Mouse (Mus musculus) midbrain, embryonic 12.5 days (tissue): ENCODE data around the gene Gm16253. TPM values are rescaled to one million over a fixed set of nuclear protein-coding genes. Genes with fewer than 3 reads are reported as not detected.

Source experiments
- ATAC-seq: fragments of 200-750 bp; cut with Nextera tagmentation; 2 replicates; pipeline ENCODE4 v1.8.0; 2017; ENCODE audit warnings: low read depth, moderate TSS enrichment, moderate library complexity; ENCODE audit not compliant: low FRiP score
- H3K27ac ChIP-seq: fragments of 300-500 bp; sonication (generic); replicated peaks from 2 replicates; pipeline ENCODE4 v1.5.1; 2016; ENCODE audit warnings: mild to moderate bottlenecking
- H3K27me3 ChIP-seq: fragments of 300-500 bp; sonication (generic); 2 replicates; pipeline ENCODE4 v1.6.1; 2016; ENCODE audit warnings: mild to moderate bottlenecking
- H3K36me3 ChIP-seq: fragments of 300-500 bp; sonication (generic); 2 replicates; pipeline ENCODE4 v1.6.1; 2016
- H3K4me1 ChIP-seq: fragments of 300-500 bp; sonication (generic); 2 replicates; pipeline ENCODE4 v1.6.1; 2016
- H3K4me2 ChIP-seq: fragments of 300-500 bp; sonication (generic); replicated peaks from 2 replicates; pipeline ENCODE4 v1.6.1; 2016; ENCODE audit warnings: mild to moderate bottlenecking, moderate library complexity
- H3K4me3 ChIP-seq: fragments of 300-500 bp; sonication (generic); 2 replicates; pipeline ENCODE4 v1.5.1; 2016; ENCODE audit warnings: mild to moderate bottlenecking
- H3K9ac ChIP-seq: fragments of 300-500 bp; sonication (generic); replicated peaks from 2 replicates; pipeline ENCODE4 v1.6.1; 2016; ENCODE audit warnings: mild to moderate bottlenecking, moderate library complexity
- H3K9me3 ChIP-seq: fragments of 300-500 bp; sonication (generic); 2 replicates; pipeline ENCODE4 v1.6.1; 2016; ENCODE audit warnings: mild to moderate bottlenecking
- whole genome bisulfite sequencing: fragments of 180-500 bp; shearing (Covaris S2); methylation state at CpG from one replicate; pipeline ENCODE4 v1.1.7; 2016; 5-methylcytosine and 5-hydroxymethylcytosine counted together
- polyA plus RNA-seq: library from polyadenylated mRNA; unstranded; fragments of >200 nt; fragmentation: Nextera tagmentation; extraction: Ambion mirVana; gene quantifications from 2 replicates; pipeline ENCODE4 v1.2.1, GENCODE M21; 2016

The Gm16253 gene
- polyA plus RNA-seq, 1 experiment from 2014 or later: 2.0 TPM

- Histone ChIP-seq H3K9me3 (no peaks in the 10 kb centered on the region), H3K4me3 (no peak overlapping the region), H3K4me2 (no peak overlapping the region), H3K4me1 (peaks cover 16% of the 10 kb centered on the region), H3K36me3 (no peaks in the 10 kb centered on the region), H3K27ac (no peak overlapping the region), H3K9ac (no peak overlapping the region), H3K27me3 (peaks cover 13% of the 10 kb centered on the region)
- WGBS: 80% methylated on average over 12 of the region's 12 CpGs
- ATAC-seq: no peak
Measured at GRCm38 (mm10) chr3:96578561-96579238, 1.9 kb downstream of the Gm16253 start.

- no peak overlapping the region for H3K9ac ChIP-seq
- H3K4me2 ChIP-seq: no peak overlapping the region
- no peak overlapping the region for H3K4me3 ChIP-seq
- WGBS: 74% methylated on average over 4 of the region's 4 CpGs
- no peaks in the 10 kb centered on the region for H3K36me3 ChIP-seq
- no peak overlapping the region for H3K27ac ChIP-seq
- ATAC-seq: no peak
- peaks cover 13% of the 10 kb centered on the region for H3K27me3 ChIP-seq
- H3K9me3 ChIP-seq: no peaks in the 10 kb centered on the region
- H3K4me1 ChIP-seq: peaks cover 16% of the 10 kb centered on the region
Measured at GRCm38 (mm10) chr3:96579239-96579750, 2.5 kb downstream of the Gm16253 start.

DNA sequence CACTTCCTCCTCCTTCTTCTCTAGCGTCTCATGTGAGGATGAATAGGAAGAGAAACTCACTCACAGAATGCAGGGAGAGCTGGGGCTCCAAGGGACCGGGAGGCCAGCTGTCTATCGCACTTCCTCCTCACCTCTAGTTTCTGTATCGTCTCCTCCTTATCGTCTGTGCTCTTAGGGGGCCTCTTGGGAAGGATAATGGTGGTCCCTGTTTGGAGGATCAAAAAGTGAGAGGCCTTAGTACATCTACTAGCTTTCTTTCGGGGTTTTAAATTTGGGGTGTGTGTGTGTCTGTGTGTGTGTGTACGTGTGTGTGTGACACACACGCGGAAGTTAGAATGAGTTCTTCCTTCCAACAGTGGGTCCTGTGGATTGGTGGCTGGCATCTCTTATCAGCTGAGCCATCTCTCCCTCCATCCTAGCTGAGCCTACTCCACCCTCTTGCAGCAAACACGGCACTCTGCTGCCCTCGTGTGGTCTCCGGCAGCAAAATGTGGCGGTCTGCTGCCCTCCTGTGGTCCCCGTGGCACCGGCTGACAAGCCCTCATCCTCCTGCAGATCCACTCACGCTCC is 3.2 kb downstream of the Gm16253 start:
- Histone ChIP-seq H3K27me3 (peaks cover 13% of the 10 kb centered on the region), H3K27ac (no peak overlapping the region), H3K9ac (peak overlapping the region; percentile 52; the same call in 1 of the 2 replicates), H3K9me3 (no peaks in the 10 kb centered on the region), H3K36me3 (no peaks in the 10 kb centered on the region), H3K4me3 (peak overlapping the region; percentile 25), H3K4me1 (peaks cover 16% of the 10 kb centered on the region), H3K4me2 (peak overlapping the region; percentile 50)
- ATAC-seq: peak; percentile 55
- 14% methylated on average over 16 of the region's 16 CpGs for WGBS

- no peak overlapping the region for H3K27ac ChIP-seq
- 33% methylated on average over 6 of the region's 6 CpGs for WGBS
- no peak overlapping the region for H3K4me3 ChIP-seq
- peaks cover 13% of the 10 kb centered on the region for H3K27me3 ChIP-seq
- no peaks in the 10 kb centered on the region for H3K36me3 ChIP-seq
- H3K9ac ChIP-seq: no peak overlapping the region
- peaks cover 16% of the 10 kb centered on the region for H3K4me1 ChIP-seq
- no peak overlapping the region for H3K4me2 ChIP-seq
- no peak for ATAC-seq
- H3K9me3 ChIP-seq: no peaks in the 10 kb centered on the region
Measured at GRCm38 (mm10) chr3:96581141-96581540, 4.4 kb downstream of the Gm16253 start.

GRCm38 (mm10) chr3:96581771-96582515 is 5.2 kb downstream of the Gm16253 start:
- Histone ChIP-seq H3K4me3 (no peak overlapping the region), H3K9me3 (no peaks in the 10 kb centered on the region), H3K4me1 (peaks cover 8% of the 10 kb centered on the region), H3K4me2 (no peak overlapping the region), H3K9ac (no peak overlapping the region), H3K27ac (no peak overlapping the region), H3K27me3 (peaks cover 13% of the 10 kb centered on the region), H3K36me3 (no peaks in the 10 kb centered on the region)
- 86% methylated on average over 16 of the region's 16 CpGs for WGBS
- no peak for ATAC-seq

DNA sequence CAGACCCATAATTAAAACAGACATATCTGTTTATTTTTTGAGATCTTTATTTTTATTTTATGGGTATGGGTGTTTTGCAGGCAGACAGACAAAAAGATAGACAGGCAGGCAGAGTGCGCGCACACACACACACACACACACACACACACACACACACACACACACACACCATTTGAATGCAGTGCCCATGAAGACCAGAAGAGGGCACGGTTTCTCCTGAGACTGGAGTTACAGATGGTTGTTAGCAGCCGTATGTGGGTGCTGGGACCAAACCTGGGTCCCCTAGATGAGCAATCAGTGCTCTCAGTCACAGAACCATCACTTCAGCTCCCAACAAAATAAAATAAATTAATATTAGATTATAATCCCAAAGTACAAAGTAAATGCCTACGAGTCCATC is 6.6 kb downstream of the Gm16253 start:
- no peak overlapping the region for H3K4me2 ChIP-seq
- no peak for ATAC-seq
- H3K9ac ChIP-seq: no peak overlapping the region
- H3K27me3 ChIP-seq: peaks cover 13% of the 10 kb centered on the region
- H3K36me3 ChIP-seq: no peaks in the 10 kb centered on the region
- 95% methylated on average over 5 of the region's 5 CpGs for WGBS
- no peak overlapping the region for H3K4me3 ChIP-seq
- no peaks in the 10 kb centered on the region for H3K9me3 ChIP-seq
- no peak overlapping the region for H3K27ac ChIP-seq
- H3K4me1 ChIP-seq: peaks cover 3% of the 10 kb centered on the region

- H3K4me1 ChIP-seq: peaks cover 16% of the 10 kb centered on the region
- WGBS: 83% methylated on average over 4 of the region's 4 CpGs
- no peak overlapping the region for H3K9ac ChIP-seq
Measured at GRCm38 (mm10) chr3:96590657-96591056, 13.9 kb downstream of the Gm16253 start.

DNA sequence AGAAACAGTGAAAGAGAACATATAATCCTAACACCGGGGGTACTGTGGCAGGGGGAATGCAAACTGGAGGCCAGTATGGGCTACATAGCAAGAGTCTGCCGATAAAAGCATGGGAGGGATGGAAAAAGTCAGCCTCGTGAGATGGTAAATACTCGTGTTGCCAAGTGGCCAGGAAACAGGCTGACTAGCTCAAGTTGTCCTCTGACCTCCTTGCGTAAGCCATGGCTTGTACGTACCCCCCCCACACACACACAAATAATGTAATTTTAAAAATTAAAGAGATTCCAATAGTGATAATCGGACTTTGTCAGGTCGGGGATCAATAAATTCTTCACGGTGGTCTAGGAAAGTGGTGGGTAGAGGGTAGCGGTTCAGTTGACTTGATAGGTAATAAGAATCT is 16.6 kb downstream of the Gm16253 start:
- under 1% methylated on average over 10 of the region's 10 CpGs for WGBS
- peak overlapping the region; percentile 84 for H3K4me2 ChIP-seq
- H3K9ac ChIP-seq: peak overlapping the region; percentile 75
- H3K4me3 ChIP-seq: peak overlapping the region; percentile 68
- no peak for ATAC-seq
- no peaks in the 10 kb centered on the region for H3K36me3 ChIP-seq
- peaks cover 43% of the 10 kb centered on the region for H3K4me1 ChIP-seq
- H3K9me3 ChIP-seq: no peaks in the 10 kb centered on the region
- H3K27ac ChIP-seq: peak overlapping the region; percentile 82
- peaks cover 28% of the 10 kb centered on the region for H3K27me3 ChIP-seq

More at GRCm38 (mm10) chr3:96590657-96591056, 13.9 kb downstream of the Gm16253 start:
- H3K27ac ChIP-seq: no peak overlapping the region
- H3K27me3 ChIP-seq: peaks cover 13% of the 10 kb centered on the region
- ATAC-seq: no peak
- no peaks in the 10 kb centered on the region for H3K9me3 ChIP-seq
- H3K36me3 ChIP-seq: no peaks in the 10 kb centered on the region
- no peak overlapping the region for H3K4me3 ChIP-seq
- H3K4me2 ChIP-seq: no peak overlapping the region

- Histone ChIP-seq H3K27ac (peak within 1 kb of the TSS; percentile 82), H3K4me3 (peak within 1 kb of the TSS; percentile 68), H3K4me1 (peaks cover 48% of the 10 kb centered on the region), H3K36me3 (no peaks in the 10 kb centered on the region), H3K27me3 (peaks cover 29% of the 10 kb centered on the region), H3K9ac (peak within 1 kb of the TSS; percentile 75), H3K4me2 (peak within 1 kb of the TSS; percentile 84), H3K9me3 (no peaks in the 10 kb centered on the region)
- peak; percentile 84 for ATAC-seq
- WGBS: under 1% methylated on average over 36 of the region's 38 CpGs
Measured at GRCm38 (mm10) chr3:96593790-96594560, 17.2 kb downstream of the Gm16253 start, which contains the start of gene Polr3gl. Gene Polr3gl, minus strand, starts transcription at chr3:96594181.

GRCm38 (mm10) chr3:96594851-96595250 is 18.1 kb downstream of the Gm16253 start:
- Histone ChIP-seq H3K4me2 (no peak overlapping the region), H3K9me3 (no peaks in the 10 kb centered on the region), H3K27me3 (peaks cover 37% of the 10 kb centered on the region), H3K27ac (no peak overlapping the region), H3K4me3 (no peak overlapping the region), H3K36me3 (no peaks in the 10 kb centered on the region), H3K9ac (no peak overlapping the region), H3K4me1 (peaks cover 48% of the 10 kb centered on the region)
- WGBS: 83% methylated on average over 5 of the region's 5 CpGs
- no peak for ATAC-seq

DNA sequence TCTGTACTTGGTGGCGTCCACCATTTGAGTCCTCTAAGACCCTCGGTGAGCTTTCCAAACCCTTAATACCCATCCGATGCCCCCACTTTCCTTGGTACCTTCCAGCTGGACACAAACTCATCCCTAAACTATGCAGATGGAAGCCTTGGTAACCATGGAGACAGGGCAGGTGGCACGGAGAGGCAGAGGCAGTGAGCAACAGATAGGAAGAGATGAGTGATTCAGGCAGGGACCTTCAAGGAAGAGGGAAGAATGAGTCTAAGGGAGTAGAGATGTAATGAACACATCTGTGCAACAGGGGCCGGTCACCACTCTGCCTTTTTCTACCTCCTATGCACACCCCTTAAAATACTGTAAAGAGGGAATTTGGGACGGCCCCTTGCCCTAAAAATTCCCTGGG is 18.9 kb downstream of the Gm16253 start:
- Histone ChIP-seq H3K9me3 (no peaks in the 10 kb centered on the region), H3K36me3 (no peaks in the 10 kb centered on the region), H3K4me1 (peaks cover 55% of the 10 kb centered on the region), H3K4me2 (peak overlapping the region; percentile 77), H3K27me3 (peaks cover 37% of the 10 kb centered on the region), H3K4me3 (no peak overlapping the region), H3K27ac (no peak overlapping the region), H3K9ac (no peak overlapping the region)
- 21% methylated on average over 6 of the region's 6 CpGs for WGBS
- no peak for ATAC-seq
